Comparison of ENCODE assay signal across 8 mouse cellular contexts in genomic region chr9:107578587-107578986, GRCm38 (mm10). TPM values are rescaled to one million over a fixed set of nuclear protein-coding genes. Genes with fewer than 3 reads are reported as not detected.
DNase-seq lines count a peak whose midpoint lies in the region; ATAC-seq and TF ChIP-seq lines count a peak whose summit lies in the region.

Gene Naa80, plus strand, starts transcription at chr9:107578887.

- WGBS in cerebellum, adult 2 months, result 66% methylated on average over 3 of the region's 3 CpGs
- 80% methylated on average over 3 of the region's 3 CpGs for WGBS in liver, embryonic 13.5 days (ENCODE audit: insufficient replicate concordance)

- no peak for TF ChIP-seq CTCF in cerebellum, adult 2 months (IDR thresholded peaks at IDR 0.05; ENCODE audit: borderline replicate concordance, insufficient read depth, low read depth, low read length)

- peaks cover 29% of the 10 kb centered on the region for H3K4me1 ChIP-seq in cerebellum, adult 2 months (ENCODE audit: control insufficient read depth, insufficient read depth, low read length)
- peaks cover 86% of the 10 kb centered on the region for H3K4me1 ChIP-seq in erythroblast, embryonic 14.5 days (ENCODE audit: control insufficient read depth)
- H3K4me1 ChIP-seq in liver, embryonic 13.5 days (replicated peaks), result peaks cover 78% of the 10 kb centered on the region

- H3K4me2 ChIP-seq in liver, embryonic 13.5 days, result peak within 1 kb of the TSS; percentile 93; the same call in 1 of the 2 replicates

- no peaks in the 10 kb centered on the region for H3K27me3 ChIP-seq in cerebellum, adult 2 months (ENCODE audit: control insufficient read depth, insufficient read depth, low read length)
- H3K27me3 ChIP-seq in erythroblast, embryonic 14.5 days (ENCODE audit: control insufficient read depth), result no peaks in the 10 kb centered on the region
- no peaks in the 10 kb centered on the region for H3K27me3 ChIP-seq in liver, embryonic 13.5 days

- intact Hi-C loops in heart, postnatal 25 days (cut with DNase I), result no loop called here

- H3K9ac ChIP-seq in liver, embryonic 13.5 days, result peak within 1 kb of the TSS; percentile 89

- DNase-seq in cerebellum, adult 2 months, result no peak
- no peak for DNase-seq in cerebellum, adult 11 months
- DNase-seq in heart, postnatal 25 days (ENCODE audit: low spot score), result no peak
- DNase-seq in liver, embryonic 13.5 days, result no peak
- no peak for DNase-seq in right cerebral cortex, adult 18-20 months
- no peak for DNase-seq in kidney, postnatal 14 days

- no peak for ATAC-seq in CD4-positive, CD25-positive, alpha-beta regulatory T cell, adult 4 months
- ATAC-seq in liver, embryonic 13.5 days (ENCODE audit: low read depth), result no peak

- no peak for TF ChIP-seq POLR2A in cerebellum, adult 2 months (IDR thresholded peaks at IDR 0.05; ENCODE audit: borderline replicate concordance, insufficient read depth, low read length)

- H3K4me3 ChIP-seq in cerebellum, adult 2 months (replicated peaks; ENCODE audit: insufficient read depth, low read depth, low read length), result no peak within 1 kb of the TSS
- H3K4me3 ChIP-seq in erythroblast, embryonic 14.5 days (replicated peaks), result peak within 1 kb of the TSS; percentile 61
- no peak within 1 kb of the TSS for H3K4me3 ChIP-seq in liver, embryonic 13.5 days (replicated peaks)

- H3K36me3 ChIP-seq in erythroblast, embryonic 14.5 days (ENCODE audit: control insufficient read depth), result peaks cover 43% of the 10 kb centered on the region
- peaks cover 17% of the 10 kb centered on the region for H3K36me3 ChIP-seq in liver, embryonic 13.5 days

- H3K9me3 ChIP-seq in erythroblast, embryonic 14.5 days (ENCODE audit: control insufficient read depth, low read length), result no peaks in the 10 kb centered on the region
- no peaks in the 10 kb centered on the region for H3K9me3 ChIP-seq in liver, embryonic 13.5 days (replicated peaks)

- peak within 1 kb of the TSS; percentile 16; the same call in 1 of the 2 replicates for H3K27ac ChIP-seq in cerebellum, adult 2 months (ENCODE audit: insufficient read depth, low read length)
- peak within 1 kb of the TSS; percentile 98 for H3K27ac ChIP-seq in liver, embryonic 13.5 days

RNA-seq across cellular contexts. Expression of gene Naa80, which starts in this region (rescaled TPM):
- 19.5 and 21.6 TPM in 2 replicates for polyA plus RNA-seq in cerebellum, adult 2 months (2012; rRNA removed)
- 10 to 100 TPM; 25.4 to 34.9 TPM for polyA plus RNA-seq in CD4-positive, CD25-positive, alpha-beta regulatory T cell, adult 4 months (2017; shearing (Covaris generic))
- 10.1 and 11.4 TPM in 2 replicates for polyA plus RNA-seq in erythroblast, embryonic 14.5 days (2012)
- total RNA-seq in heart, postnatal 25 days (2021), result 10 to 100 TPM; 14.0 to 18.4 TPM
- 10.5 and 12.2 TPM in 2 replicates for polyA plus RNA-seq in liver, embryonic 13.5 days (2015; fragmentation: Nextera tagmentation; extraction: Ambion mirVana)
